Mouse (Mus musculus) bone marrow, adult 2 months (tissue): Measurements from ENCODE around the gene Ube2d3.

ENCODE experiments used
- CTCF ChIP-seq: fragments of 200-500 bp; IDR thresholded peaks from 2 replicates; pipeline ENCODE4 v1.5.1; 2011; ENCODE audit warnings: low read length, control low read depth; ENCODE audit not compliant: control insufficient read depth, insufficient read depth
- POLR2A ChIP-seq: fragments of 200-500 bp; IDR thresholded peaks from 2 replicates; pipeline ENCODE4 v1.6.1; 2011; ENCODE audit warnings: low read depth, mild to moderate bottlenecking, control low read depth, low read length, borderline replicate concordance; ENCODE audit not compliant: control insufficient read depth

DNA sequence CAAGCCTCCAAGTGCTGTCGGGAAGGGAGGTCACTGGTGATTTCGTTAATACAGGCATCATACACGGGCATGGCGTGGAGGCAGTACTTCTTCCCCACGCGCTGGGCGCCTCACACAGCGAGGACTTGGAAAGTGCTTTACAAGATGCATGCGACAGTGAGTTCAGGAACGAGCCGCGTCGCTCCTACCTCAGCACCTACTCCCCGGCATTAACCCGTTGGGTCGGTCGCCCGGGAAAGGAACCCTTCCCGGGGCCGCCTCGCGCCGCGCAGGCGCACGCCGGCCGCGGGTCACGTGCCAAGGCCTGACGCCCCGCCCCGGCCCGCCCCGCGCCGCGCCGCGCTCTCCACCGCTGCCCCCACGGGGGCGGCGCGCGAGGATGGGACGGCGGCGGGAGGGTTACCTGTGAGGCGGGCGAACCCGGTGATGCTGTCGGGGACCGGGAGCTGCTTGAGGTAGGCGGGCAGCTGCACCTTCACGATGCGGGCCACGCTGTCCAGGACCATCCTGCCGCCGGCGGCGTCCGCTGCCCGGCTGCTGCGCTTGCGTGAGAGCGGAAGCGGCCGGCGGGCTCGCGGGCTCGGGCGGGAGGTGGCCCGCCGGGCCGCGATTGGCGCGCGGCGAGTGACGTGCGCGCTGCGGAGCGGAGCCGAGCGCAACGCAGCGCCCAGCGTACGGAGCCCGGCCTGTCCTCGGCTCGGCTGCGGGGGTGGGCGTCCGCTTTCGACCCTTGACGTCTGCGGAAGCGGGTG is 14.9 kb upstream of the Ube2d3 start:
- TF ChIP-seq POLR2A (peak; percentile 83), CTCF (no peak; the same call in 1 of the 2 replicates)
